Mouse (Mus musculus): ENCODE data around the gene Pex7. TPM values are rescaled to one million over a fixed set of nuclear protein-coding genes. Genes with fewer than 3 reads are reported as not detected.

The Pex7 gene
- total RNA-seq, 2 experiments from 2014 or later, result 16.1 to 23.8 TPM

- Histone ChIP-seq H3K4me3 (no peak overlapping the region), H3K27ac (no peak overlapping the region)
- DNase-seq, result no peak
- TF ChIP-seq CTCF (IDR thresholded peaks at IDR 0.05), result no peak
- intact Hi-C loops (cut with DNase I), result loop anchor here (5.0 kb wide), 2 partner anchors 179 to 399 kb away; partner anchors contain the start of gene Il20ra
These were observed 15.8 kb downstream of the Pex7 start for GRCm38 (mm10) chr10:19891686-19892085.

GRCm38 (mm10) chr10:19889908-19890307, 17.6 kb downstream of the Pex7 start:
- H3K4me3 ChIP-seq, result no peak overlapping the region
- intact Hi-C loops (cut with DNase I), result loop anchor here (5.0 kb wide), 2 partner anchors 178 to 398 kb away; partner anchors contain the start of gene Il20ra
- TF ChIP-seq CTCF (IDR thresholded peaks at IDR 0.05), result no peak
- no peak overlapping the region for H3K27ac ChIP-seq
- no peak for DNase-seq

DNA sequence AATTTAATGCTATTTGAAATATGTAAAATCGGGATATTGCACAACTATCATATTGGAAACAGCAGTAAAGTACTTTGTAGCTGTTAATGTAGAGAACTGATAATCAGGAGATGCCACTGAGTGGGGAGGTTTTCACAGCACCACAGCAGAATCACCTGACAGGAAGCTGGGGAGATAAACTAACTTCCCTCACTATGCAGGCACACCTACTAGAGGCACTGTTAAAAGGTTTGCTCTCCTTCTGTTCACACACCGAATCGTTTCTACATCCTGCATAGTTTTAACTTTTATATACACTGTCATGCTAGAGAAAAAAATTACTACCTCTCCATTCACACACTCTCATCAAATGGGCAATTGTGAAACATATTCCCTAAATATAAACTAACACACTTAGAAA, 21.2 kb downstream of the Pex7 start:
- DNase-seq, result no peak
- intact Hi-C loops (cut with DNase I), result no loop called here
- Histone ChIP-seq H3K4me3 (no peak overlapping the region), H3K27ac (no peak overlapping the region)
- TF ChIP-seq CTCF (IDR thresholded peaks at IDR 0.05), result no peak

DNA sequence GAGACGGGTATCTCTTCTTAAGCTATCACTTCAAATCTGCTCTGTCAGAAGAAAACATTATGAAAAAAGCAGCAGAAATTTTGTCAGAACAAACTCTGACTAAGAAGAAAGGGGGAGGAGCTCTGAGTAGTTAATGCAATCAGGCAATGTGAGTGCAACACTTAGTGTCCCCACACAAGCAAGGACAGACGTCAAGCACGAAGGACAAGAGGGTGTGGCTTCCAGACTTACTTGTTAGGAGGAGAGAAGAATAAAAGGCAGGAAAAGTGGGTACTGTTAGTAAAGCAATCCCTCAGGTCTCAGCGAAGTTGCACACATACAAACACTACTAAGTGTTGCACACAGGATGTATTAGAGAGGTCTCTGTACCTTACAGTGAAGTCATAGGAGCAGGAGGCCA, 23.1 kb downstream of the Pex7 start:
- DNase-seq, result no peak
- intact Hi-C loops (cut with DNase I), result no loop called here
- no peak for TF ChIP-seq CTCF (IDR thresholded peaks at IDR 0.05)
- Histone ChIP-seq H3K4me3 (no peak overlapping the region), H3K27ac (no peak overlapping the region)

- no peak for TF ChIP-seq CTCF (IDR thresholded peaks at IDR 0.05)
- intact Hi-C loops (cut with DNase I), result no loop called here
- no peak for DNase-seq
These were observed 27.1 kb downstream of the Pex7 start for GRCm38 (mm10) chr10:19880437-19880836.

DNA sequence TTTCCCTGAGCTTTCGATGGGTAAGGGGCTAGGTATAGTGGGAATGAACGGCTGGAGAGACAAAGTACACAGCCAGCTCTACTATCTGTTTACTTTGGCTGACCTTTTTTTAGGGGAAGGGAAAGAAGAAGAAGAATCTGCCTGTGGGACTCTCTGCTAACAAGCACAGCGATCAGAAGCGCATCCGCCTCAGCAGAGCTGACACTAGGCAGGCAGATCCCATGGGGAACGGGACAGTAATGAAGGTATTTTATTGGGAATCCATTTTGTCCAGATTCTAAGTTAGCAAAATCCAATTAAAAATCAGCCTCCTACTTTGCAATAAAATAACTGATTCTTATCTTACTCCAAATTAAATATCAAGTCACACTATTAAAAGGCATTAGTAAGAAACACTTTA, 28.3 kb downstream of the Pex7 start:
- H3K4me3 ChIP-seq, result no peak overlapping the region
- intact Hi-C loops (cut with DNase I), result no loop called here
- no peak for TF ChIP-seq CTCF (IDR thresholded peaks at IDR 0.05)
- no peak for DNase-seq
- no peak overlapping the region for H3K27ac ChIP-seq

More at GRCm38 (mm10) chr10:19880437-19880836, 27.1 kb downstream of the Pex7 start:
- no peak overlapping the region for H3K27ac ChIP-seq
- H3K4me3 ChIP-seq, result no peak overlapping the region

DNA sequence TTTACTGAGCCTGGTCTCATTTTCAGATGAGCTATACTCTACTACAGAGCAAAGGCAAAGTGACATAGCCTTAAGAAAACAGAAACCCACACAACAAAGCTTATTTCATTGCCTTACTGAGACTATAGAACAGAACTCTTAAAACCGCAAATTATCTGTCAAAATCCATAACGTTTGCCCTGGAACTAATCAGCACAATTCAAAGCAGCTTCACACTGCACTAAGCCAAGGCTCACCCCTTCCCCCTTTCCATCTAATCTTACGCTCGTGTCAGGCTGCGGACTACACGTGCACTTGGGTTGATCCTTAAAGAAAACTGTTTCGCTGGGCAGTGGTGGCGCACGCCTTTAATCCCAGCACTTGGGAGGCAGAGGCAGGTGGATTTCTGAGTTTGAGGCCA, 29.8 kb downstream of the Pex7 start:
- intact Hi-C loops (cut with DNase I), result no loop called here
- Histone ChIP-seq H3K27ac (no peak overlapping the region), H3K4me3 (no peak overlapping the region)
- TF ChIP-seq CTCF (IDR thresholded peaks at IDR 0.05), result no peak
- DNase-seq, result no peak

GRCm38 (mm10) chr10:19877257-19877656, 30.2 kb downstream of the Pex7 start:
- intact Hi-C loops (cut with DNase I), result no loop called here
- H3K4me3 ChIP-seq, result no peak overlapping the region
- H3K27ac ChIP-seq, result no peak overlapping the region
- no peak for TF ChIP-seq CTCF (IDR thresholded peaks at IDR 0.05)
- no peak for DNase-seq

- DNase-seq, result no peak
- no peak overlapping the region for H3K4me3 ChIP-seq
- intact Hi-C loops (cut with DNase I), result no loop called here
- TF ChIP-seq CTCF (IDR thresholded peaks at IDR 0.05), result no peak
- no peak overlapping the region for H3K27ac ChIP-seq
These were observed 30.8 kb downstream of the Pex7 start for GRCm38 (mm10) chr10:19876669-19877068.

GRCm38 (mm10) chr10:19875346-19875745, 32.1 kb downstream of the Pex7 start:
- Histone ChIP-seq H3K4me3 (no peak overlapping the region), H3K27ac (no peak overlapping the region)
- DNase-seq, result no peak
- TF ChIP-seq CTCF (IDR thresholded peaks at IDR 0.05), result no peak
- intact Hi-C loops (cut with DNase I), result no loop called here

GRCm38 (mm10) chr10:19855597-19856306, 51.7 kb downstream of the Pex7 start:
- Histone ChIP-seq H3K4me3 (no peak overlapping the region), H3K27ac (no peak overlapping the region)
- TF ChIP-seq CTCF (IDR thresholded peaks at IDR 0.05), result no peak
- intact Hi-C loops (cut with DNase I), result no loop called here
- DNase-seq, result no peak

- no peak overlapping the region for H3K4me3 ChIP-seq
- no peak overlapping the region for H3K27ac ChIP-seq
- DNase-seq, result no peak
- intact Hi-C loops (cut with DNase I), result no loop called here
- TF ChIP-seq CTCF (IDR thresholded peaks at IDR 0.05), result no peak
These were observed 53.9 kb downstream of the Pex7 start for GRCm38 (mm10) chr10:19853609-19854008.

- intact Hi-C loops (cut with DNase I), result no loop called here
- H3K4me3 ChIP-seq, result no peak overlapping the region
- TF ChIP-seq CTCF (IDR thresholded peaks at IDR 0.05), result no peak
- no peak for DNase-seq
- H3K27ac ChIP-seq, result no peak overlapping the region
These were observed 54.7 kb downstream of the Pex7 start for GRCm38 (mm10) chr10:19852776-19853175.

All from gastrocnemius, adult 2 months (tissue).